Mouse (Mus musculus): ENCODE measurements around the gene Lce1c.

The Lce1c gene

GRCm38 (mm10) chr3:92678947-92679346 is at the start of gene Lce1c:
TSS of gene Lce1c (plus strand) at chr3:92679247.
- DNase-seq, result no peak

- peak; percentile 55 to 75 for DNase-seq
Observed at GRCm38 (mm10) chr3:92637745-92638652, 41.0 kb upstream of the Lce1c start.

- peak in 1 of 2 experiments; percentile 7 for DNase-seq
Observed at GRCm38 (mm10) chr3:92638653-92638991, 40.4 kb upstream of the Lce1c start.

- no peak for DNase-seq
Observed at GRCm38 (mm10) chr3:92639854-92640253, 39.2 kb upstream of the Lce1c start.

DNA sequence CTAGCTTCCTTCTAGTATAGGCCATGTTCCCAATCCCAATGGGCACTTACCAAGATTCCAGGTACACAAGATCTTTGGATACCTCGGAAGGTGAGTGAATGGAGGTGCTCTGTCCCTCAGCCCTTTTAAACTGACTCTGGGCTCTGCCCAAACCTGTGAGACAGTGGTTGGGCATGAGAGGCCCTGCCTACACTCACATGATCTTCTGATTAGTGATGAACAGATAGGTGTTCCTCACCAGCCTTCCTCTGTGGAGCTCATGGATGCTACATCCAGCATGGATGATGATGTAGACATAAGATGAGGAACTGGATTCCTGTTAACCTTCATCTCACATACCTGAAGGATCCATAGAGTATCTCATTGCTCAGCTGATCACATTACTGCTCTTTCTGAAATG is 30.8 kb upstream of the Lce1c start, which contains the start of gene Lce1a1:
Gene Lce1a1 (minus strand): TSS at position 101 of the 400 bp plus-strand sequence.
- no peak for DNase-seq

DNA sequence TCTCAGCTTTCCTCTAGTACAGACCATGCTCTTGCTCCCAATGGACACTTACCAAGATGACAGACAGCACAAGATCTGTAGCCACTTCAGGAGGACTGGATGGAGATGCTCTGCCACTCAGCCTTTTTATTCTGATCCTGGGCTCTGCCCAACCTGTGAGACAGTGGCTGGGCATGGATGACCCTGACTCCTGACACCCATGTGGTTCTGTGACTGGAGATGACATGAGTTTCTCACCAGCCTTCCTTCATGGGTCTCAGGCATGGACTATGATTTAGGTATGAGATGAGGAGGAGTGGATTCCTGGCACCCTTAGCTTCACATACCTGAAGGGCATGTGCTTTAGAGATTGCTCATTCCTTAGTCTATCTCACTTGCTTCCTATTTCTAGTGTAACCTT is 22.2 kb upstream of the Lce1c start, which contains the start of gene Lce1b:
Gene Lce1b (minus strand): TSS at position 101 of the 400 bp plus-strand sequence.
- no peak for DNase-seq

- DNase-seq, result no peak
Observed at GRCm38 (mm10) chr3:92670215-92670614, 8.8 kb upstream of the Lce1c start, which contains the start of gene Lce1a2. TSS of gene Lce1a2 (minus strand) at chr3:92670315.

DNA sequence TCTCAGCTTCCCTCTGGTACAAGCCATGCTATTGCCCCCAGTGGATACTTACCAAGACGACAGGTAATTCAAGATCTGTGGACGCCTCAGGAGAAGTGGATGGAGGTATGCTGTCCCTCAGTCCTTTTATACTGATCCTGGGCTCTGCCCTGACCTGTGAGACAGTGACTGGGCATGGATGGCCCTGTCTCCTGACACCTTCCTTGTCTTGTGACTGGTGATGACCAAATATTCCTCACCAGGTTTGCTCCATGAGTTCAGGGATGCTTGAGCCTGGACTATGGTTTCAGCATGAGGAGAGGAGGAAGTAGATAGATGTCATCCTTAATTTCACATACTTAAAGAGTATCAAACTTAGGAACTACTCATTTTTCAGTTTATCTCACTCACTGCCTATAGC is 8.1 kb downstream of the Lce1c start, which contains the start of gene Lce1d:
Gene Lce1d (minus strand): TSS at position 101 of the 400 bp plus-strand sequence.
- DNase-seq, result no peak

DNA sequence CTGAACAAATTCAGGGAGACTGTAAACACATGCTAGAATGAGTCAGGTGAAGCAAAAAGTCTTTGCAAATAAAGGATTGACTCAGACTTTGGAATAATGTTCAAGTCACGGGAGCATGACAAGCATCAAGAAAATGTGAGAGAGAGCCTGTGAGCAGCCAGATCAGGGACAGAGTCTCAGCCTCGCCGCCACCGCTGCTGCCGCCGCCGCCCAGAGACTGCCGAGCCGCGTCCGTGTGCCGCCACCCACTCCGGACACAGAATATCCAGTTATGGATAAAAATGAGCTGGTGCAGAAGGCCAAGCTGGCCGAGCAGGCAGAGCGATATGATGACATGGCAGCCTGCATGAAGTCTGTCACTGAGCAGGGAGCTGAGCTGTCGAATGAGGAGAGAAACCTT is 10.1 kb downstream of the Lce1c start:
- DNase-seq, result peak in 1 of 2 experiments; percentile 1

DNA sequence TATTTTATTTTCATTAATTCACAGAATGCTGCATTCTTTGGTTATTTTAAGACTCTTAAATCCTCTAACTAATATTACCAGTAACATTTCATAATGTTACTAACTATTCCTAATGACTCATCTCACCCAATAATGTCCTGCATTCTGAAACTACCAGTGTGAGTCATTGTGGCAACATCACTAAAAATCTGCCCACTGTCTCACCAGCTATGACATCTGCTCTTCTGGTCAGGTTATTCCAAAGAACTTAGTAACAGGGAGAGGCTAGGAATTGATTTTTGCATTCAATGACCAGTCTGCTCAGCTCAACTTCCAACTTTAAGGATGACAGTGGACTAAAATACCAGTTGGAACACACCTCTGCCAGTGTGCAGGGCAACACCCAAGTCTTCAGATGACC is 12.6 kb downstream of the Lce1c start:
- DNase-seq, result no peak

- DNase-seq, result no peak
Observed at GRCm38 (mm10) chr3:92694613-92695012, 15.6 kb downstream of the Lce1c start.

GRCm38 (mm10) chr3:92708974-92709373 is 29.9 kb downstream of the Lce1c start, which contains the start of gene Lce1e:
TSS of gene Lce1e (minus strand) at chr3:92709074.
- DNase-seq, result no peak

DNA sequence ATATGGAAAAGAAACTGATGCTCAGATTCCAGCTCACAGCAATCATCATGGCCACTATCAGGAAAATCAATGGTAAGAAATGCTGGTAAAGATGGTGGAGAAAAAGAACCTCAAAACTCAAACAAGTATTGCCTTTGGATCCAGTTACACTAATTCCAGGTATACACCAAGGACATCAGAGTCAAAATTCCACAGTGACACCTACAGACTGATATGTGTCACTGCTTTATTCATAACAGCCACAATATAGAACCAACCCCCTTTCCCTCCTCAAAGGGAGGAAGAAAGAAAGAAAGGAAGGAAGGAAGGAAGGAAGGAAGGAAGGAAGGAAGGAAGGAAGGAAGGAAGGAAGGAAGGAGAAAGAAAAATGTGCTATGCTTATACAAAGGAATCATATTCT is 36.1 kb downstream of the Lce1c start:
- no peak for DNase-seq

GRCm38 (mm10) chr3:92720250-92720649 is 41.2 kb downstream of the Lce1c start, which contains the start of gene Lce1f:
TSS of gene Lce1f (minus strand) at chr3:92720350.
- no peak for DNase-seq

DNA sequence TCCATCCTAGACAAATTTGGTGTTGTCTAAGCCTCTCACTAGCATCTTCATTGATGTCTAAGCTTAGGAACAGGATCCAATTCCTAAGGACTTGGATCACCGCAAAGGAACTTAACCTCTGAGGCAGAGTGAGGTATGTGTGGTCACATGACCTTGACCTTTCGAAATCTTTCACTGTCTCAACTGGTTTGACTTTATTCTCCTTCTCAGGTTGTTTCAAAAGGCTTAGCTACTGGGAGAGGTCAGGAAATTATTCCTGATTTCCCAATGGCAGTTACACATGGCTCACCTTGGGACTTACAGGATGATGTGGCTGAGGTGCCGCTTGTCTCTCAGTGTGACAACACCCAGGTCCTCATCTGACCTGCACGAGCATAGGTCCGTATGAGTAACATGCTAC is 43.6 kb downstream of the Lce1c start:
- DNase-seq, result no peak
